Mouse (Mus musculus) intestine, embryonic 16.5 days (tissue): Measurements from ENCODE around the gene Srp72. TPM values are rescaled to one million over a fixed set of nuclear protein-coding genes. Genes with fewer than 3 reads are reported as not detected.

Experiments
- ATAC-seq: fragments of 200-750 bp; cut with Nextera tagmentation; 2 replicates; pipeline ENCODE4 v1.8.0; 2017; ENCODE audit warnings: moderate TSS enrichment, moderate library complexity
- H3K27ac ChIP-seq: fragments of 300-500 bp; sonication (generic); 2 replicates; pipeline ENCODE4 v1.5.1; 2014; ENCODE audit warnings: mild to moderate bottlenecking, low read length
- H3K27me3 ChIP-seq: fragments of 300-500 bp; sonication (generic); replicated peaks from 2 replicates; pipeline ENCODE4 v1.6.1; 2014; ENCODE audit warnings: low read length, control low read depth, mixed read lengths; ENCODE audit not compliant: control insufficient read depth, insufficient read depth
- H3K36me3 ChIP-seq: fragments of 300-500 bp; sonication (generic); 2 replicates; pipeline ENCODE4 v1.6.1; 2014; ENCODE audit warnings: low read length, control low read depth; ENCODE audit not compliant: control insufficient read depth, insufficient read depth
- H3K4me1 ChIP-seq: fragments of 300-500 bp; sonication (generic); 2 replicates; pipeline ENCODE4 v1.6.1; 2014; ENCODE audit warnings: low read length, control low read depth, mixed read lengths; ENCODE audit not compliant: control insufficient read depth, insufficient read depth
- H3K4me2 ChIP-seq: fragments of 300-500 bp; sonication (generic); 2 replicates; pipeline ENCODE4 v1.6.1; 2014; ENCODE audit warnings: low read depth, low read length, control low read depth
- H3K4me3 ChIP-seq: fragments of 300-500 bp; sonication (generic); 2 replicates; pipeline ENCODE4 v1.5.1; 2014; ENCODE audit warnings: mild to moderate bottlenecking, low read length
- H3K9ac ChIP-seq: fragments of 300-500 bp; sonication (generic); 2 replicates; pipeline ENCODE4 v1.6.1; 2014; ENCODE audit warnings: low read depth, low read length
- H3K9me3 ChIP-seq: fragments of 300-500 bp; sonication (generic); 2 replicates; pipeline ENCODE4 v1.6.1; 2016; ENCODE audit warnings: low read length, control low read depth; ENCODE audit not compliant: control insufficient read depth
- WGBS: fragments of 180-500 bp; shearing (Covaris S2); extraction: QIAGEN DNeasy Blood & Tissue Kit; methylation state at CpG from one replicate; pipeline ENCODE4 v1.1.7; 2014; 5-methylcytosine and 5-hydroxymethylcytosine counted together
- polyA plus RNA-seq: library from polyadenylated mRNA; unstranded; fragments of >200 nt; fragmentation: Nextera tagmentation; extraction: Ambion mirVana; gene quantifications from 2 replicates; pipeline ENCODE4 v1.2.1, GENCODE M21; 2015

Srp72 gene
- polyA plus RNA-seq = 80.8 and 90.7 TPM in 2 replicates

DNA sequence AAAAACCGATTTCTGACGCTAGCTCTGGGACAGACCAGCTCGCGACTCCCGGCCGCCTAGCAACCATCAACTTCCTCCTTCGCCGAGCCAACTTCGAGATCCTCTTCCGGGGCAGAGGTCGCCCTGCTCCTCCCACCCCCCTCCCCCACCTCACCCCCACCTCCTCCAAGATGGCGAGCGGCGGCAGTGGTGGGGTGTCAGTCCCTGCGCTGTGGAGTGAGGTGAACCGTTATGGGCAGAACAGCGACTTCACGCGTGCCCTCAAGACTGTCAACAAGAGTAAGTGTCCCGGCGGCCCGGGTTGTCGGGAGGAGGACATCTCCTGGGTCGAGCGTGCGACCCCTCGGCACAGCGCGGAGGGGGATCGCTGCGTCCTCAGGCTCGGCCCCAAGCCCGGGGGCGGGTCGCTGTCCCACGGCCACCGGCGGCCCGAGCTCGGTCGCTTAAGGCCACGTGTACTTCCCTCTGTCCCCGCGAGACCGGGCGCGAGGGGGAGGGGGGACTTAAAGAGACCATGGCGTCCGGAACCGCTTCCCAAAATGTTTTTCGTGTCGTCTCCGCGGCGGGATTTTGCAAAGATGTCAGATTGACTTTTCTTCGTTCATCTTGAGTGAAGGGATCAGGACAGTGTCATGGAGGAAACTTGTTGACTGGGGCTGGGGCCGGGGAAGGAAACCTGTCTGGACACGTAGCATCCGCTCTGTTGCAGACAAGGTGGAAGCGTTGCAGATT lies at the start of gene Srp72:
TSS of gene Srp72 (plus strand) at position 130 of the 732 bp plus-strand sequence.
- H3K4me3 ChIP-seq = peak within 1 kb of the TSS; percentile 78
- WGBS = under 1% methylated on average over 60 of the region's 60 CpGs
- peak; percentile 94 for ATAC-seq
- peak within 1 kb of the TSS; percentile 62 for H3K4me2 ChIP-seq
- no peaks in the 10 kb centered on the region for H3K27me3 ChIP-seq
- peak within 1 kb of the TSS; percentile 84 for H3K27ac ChIP-seq
- H3K4me1 ChIP-seq = peaks cover 11% of the 10 kb centered on the region; the same call in 1 of the 2 replicates
- H3K9me3 ChIP-seq = no peaks in the 10 kb centered on the region
- H3K9ac ChIP-seq = peak within 1 kb of the TSS; percentile 92
- H3K36me3 ChIP-seq = peaks cover 3% of the 10 kb centered on the region; the same call in 1 of the 2 replicates

DNA sequence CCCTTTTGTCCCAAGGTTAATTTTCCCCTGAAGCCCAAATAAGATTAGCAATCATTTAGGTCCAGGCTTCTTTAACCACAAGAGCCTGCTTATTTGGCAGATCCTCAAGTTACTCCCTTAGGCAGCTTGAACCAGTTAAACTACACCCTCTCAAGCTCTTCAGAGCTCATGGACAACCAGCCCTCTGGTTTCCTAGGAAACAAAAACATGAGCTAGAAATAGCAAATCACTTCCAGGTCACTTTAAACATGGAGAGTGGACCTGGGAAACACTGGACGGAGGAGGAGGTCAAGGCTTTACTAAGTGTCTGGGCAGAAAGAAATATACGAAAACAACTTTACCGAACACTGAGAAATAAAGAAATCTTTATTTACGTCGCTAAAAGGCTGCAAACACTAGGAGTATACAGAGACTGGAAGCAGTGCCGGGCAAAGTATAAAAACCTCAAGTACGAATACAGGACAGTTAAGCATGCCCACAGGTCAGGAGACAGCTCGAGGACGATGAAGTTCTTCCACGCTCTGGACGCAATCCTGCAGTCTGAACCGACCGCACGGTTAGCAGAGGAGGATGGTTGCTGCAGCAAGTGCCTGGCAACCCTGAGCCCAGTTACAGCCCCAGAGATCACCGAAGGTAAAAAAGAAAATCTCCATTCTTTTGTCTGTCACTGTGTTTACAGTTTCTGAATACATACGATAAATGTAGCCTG lies 46.2 kb upstream of the Srp72 start:
- no peak for ATAC-seq
- H3K36me3 ChIP-seq = peaks cover 17% of the 10 kb centered on the region
- 73% methylated on average over 16 of the region's 16 CpGs for WGBS
- no peak overlapping the region for H3K4me3 ChIP-seq
- peaks cover 4% of the 10 kb centered on the region; the same call in 1 of the 2 replicates for H3K4me1 ChIP-seq
- no peak overlapping the region for H3K9ac ChIP-seq
- H3K27ac ChIP-seq = peak overlapping the region; percentile 30; the same call in 1 of the 2 replicates
- H3K27me3 ChIP-seq = no peaks in the 10 kb centered on the region
- no peak overlapping the region for H3K4me2 ChIP-seq
- peaks cover 3% of the 10 kb centered on the region; the same call in 1 of the 2 replicates for H3K9me3 ChIP-seq

DNA sequence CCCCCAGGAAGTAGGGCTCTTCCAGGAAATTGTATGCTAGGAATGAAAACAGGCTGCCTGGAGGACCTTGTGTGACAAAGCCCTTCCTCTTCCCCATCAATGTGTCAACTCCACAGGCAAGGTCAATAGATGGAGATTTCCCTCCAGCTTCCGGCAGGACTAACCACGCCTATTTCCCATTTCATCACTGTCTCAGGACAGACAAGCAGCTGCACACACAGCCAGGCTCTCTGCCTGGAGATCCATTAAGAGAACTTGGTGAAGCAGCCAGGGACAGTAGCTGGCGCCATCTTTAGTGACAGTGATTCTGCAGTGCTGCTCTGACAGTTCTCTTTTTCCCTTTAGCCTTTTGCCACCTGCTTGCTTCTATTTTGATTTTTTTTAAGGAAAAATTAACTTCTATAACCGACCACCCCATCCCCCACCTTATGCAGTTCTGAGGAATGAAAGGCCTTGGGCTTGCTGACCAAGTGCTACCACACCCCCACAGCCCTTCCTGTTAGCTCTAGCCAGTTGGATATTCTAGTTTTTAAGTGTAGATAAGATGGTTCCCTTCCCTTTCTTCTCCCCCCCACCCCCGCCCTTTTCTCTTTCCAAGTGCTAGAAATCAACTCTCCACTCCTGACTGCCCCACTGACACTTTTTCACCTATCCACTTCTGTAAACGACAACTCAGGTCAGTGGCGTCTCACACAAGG lies 45.2 kb upstream of the Srp72 start:
- whole genome bisulfite sequencing = 65% methylated on average over 7 of the region's 7 CpGs
- peaks cover 3% of the 10 kb centered on the region; the same call in 1 of the 2 replicates for H3K9me3 ChIP-seq
- H3K27ac ChIP-seq = no peak overlapping the region; the same call in 1 of the 2 replicates
- no peaks in the 10 kb centered on the region for H3K27me3 ChIP-seq
- peaks cover 4% of the 10 kb centered on the region; the same call in 1 of the 2 replicates for H3K4me1 ChIP-seq
- ATAC-seq = peak; percentile 52
- H3K9ac ChIP-seq = no peak overlapping the region
- no peak overlapping the region for H3K4me2 ChIP-seq
- peaks cover 17% of the 10 kb centered on the region for H3K36me3 ChIP-seq
- no peak overlapping the region for H3K4me3 ChIP-seq

DNA sequence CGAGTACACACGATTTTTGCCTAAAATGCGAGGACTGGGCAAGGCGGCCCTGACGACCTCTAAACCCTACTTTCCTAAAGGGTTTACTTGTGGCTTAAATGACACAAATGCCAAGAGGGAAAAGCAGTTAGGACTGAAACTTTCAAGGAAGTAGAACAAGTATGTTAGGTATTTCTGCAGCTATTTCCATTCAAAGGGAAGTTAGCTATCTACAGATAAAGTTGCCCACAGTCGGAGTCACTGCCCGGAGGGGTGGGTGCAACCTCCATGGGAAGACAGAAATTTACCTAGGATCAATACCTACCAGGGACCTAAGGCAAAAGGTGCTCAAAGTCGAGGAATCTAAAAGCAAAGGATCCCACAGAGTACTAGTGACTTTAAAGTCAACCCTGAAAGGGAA lies 34.8 kb upstream of the Srp72 start:
- Histone ChIP-seq H3K4me3 (no peak overlapping the region), H3K27ac (no peak overlapping the region), H3K27me3 (no peaks in the 10 kb centered on the region), H3K9ac (no peak overlapping the region), H3K4me1 (0 out of 2 replicates have a peak, but pooled peaks cover 2% of the 10 kb centered on the region), H3K9me3 (no peaks in the 10 kb centered on the region), H3K4me2 (no peak overlapping the region), H3K36me3 (peaks cover 4% of the 10 kb centered on the region; the same call in 1 of the 2 replicates)
- 89% methylated on average over 8 of the region's 8 CpGs for WGBS
- no peak for ATAC-seq

DNA sequence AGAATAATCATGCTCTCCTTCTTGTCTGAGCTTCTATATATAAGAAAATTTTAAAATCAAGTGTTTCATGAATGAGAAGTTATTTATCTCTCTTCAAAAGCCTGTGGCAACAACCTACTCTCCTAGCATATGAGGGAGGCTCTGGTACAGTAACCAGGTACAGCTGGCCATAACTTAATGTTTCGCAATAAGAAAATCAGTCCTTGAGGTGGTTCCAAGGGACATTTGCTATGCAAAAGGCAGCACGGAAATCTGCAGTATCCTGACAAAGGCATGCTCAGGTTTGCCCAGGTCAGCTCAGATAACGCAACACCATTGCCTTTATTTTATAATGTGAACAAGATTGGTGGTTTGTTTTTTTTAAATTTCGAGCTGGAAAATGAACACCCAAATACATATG lies 32.5 kb upstream of the Srp72 start:
- Histone ChIP-seq H3K36me3 (peaks cover 4% of the 10 kb centered on the region; the same call in 1 of the 2 replicates), H3K27ac (no peak overlapping the region), H3K27me3 (no peaks in the 10 kb centered on the region), H3K9ac (no peak overlapping the region), H3K9me3 (no peaks in the 10 kb centered on the region), H3K4me2 (no peak overlapping the region), H3K4me1 (0 out of 2 replicates have a peak, but pooled peaks cover 4% of the 10 kb centered on the region), H3K4me3 (no peak overlapping the region)
- WGBS = 75% methylated on average over 4 of the region's 4 CpGs
- peak; percentile 68 for ATAC-seq

DNA sequence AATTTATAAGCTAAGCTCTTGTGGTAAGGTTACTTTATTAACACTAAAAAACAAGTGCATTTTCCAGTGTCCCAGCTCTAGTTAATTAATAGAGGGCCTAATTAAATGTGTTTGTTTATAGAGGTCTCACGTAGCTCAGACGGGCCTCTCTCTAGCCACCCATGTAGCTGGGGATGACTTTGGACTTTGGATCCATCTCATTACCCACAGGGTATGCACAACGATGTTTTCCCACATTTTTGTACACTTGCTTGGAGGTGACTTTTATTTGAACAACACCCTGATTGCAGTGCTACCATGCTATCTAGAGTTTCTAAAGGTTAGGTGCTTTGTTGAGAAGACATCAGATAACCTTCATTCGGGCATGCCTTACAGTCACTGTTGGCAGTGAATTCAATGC lies 32.0 kb upstream of the Srp72 start:
- Histone ChIP-seq H3K4me3 (no peak overlapping the region), H3K9ac (no peak overlapping the region), H3K9me3 (no peaks in the 10 kb centered on the region), H3K36me3 (peaks cover 4% of the 10 kb centered on the region; the same call in 1 of the 2 replicates), H3K27ac (no peak overlapping the region), H3K27me3 (no peaks in the 10 kb centered on the region), H3K4me2 (no peak overlapping the region), H3K4me1 (0 out of 2 replicates have a peak, but pooled peaks cover 8% of the 10 kb centered on the region)
- ATAC-seq = peak; percentile 84
- 65% methylated on average over 4 of the region's 4 CpGs for WGBS

DNA sequence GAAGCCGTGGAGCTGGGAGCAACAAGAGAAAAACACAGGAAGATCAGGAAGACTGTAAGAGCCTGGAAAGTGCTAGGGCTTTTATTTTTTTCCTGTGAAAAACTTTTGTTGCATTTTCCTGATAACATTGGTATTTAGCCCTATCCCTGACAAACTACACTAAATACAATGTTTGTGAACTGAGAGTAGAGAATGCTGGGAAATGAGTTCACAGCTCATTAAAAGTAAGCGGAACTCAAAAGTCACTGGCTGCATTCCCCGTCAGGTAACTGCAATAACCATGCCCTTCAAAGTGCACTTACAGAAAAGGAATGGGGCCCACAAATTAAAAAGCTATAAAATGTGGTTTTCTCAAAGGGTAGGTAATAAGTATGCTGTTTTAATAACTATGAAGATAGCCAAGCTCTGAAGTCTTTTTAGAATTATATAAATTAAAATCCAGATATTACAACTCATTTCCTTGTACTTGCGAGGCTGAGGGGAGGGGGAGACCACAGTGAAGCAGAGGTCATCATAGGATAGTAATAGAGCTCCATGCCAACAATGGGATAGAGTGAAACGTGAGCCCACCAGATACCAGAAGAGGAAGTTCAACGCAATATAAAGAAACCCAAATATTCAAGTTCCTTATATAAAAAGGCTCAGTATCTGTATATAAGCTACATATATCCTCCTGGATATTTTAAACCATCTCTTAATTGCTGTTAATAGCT lies 29.4 kb upstream of the Srp72 start:
- Histone ChIP-seq H3K9me3 (no peaks in the 10 kb centered on the region), H3K27me3 (no peaks in the 10 kb centered on the region), H3K9ac (no peak overlapping the region), H3K36me3 (peaks cover 4% of the 10 kb centered on the region; the same call in 1 of the 2 replicates), H3K4me3 (no peak overlapping the region), H3K27ac (no peak overlapping the region), H3K4me2 (no peak overlapping the region), H3K4me1 (peaks cover 20% of the 10 kb centered on the region)
- WGBS = 65% methylated on average over 6 of the region's 6 CpGs
- ATAC-seq = no peak

DNA sequence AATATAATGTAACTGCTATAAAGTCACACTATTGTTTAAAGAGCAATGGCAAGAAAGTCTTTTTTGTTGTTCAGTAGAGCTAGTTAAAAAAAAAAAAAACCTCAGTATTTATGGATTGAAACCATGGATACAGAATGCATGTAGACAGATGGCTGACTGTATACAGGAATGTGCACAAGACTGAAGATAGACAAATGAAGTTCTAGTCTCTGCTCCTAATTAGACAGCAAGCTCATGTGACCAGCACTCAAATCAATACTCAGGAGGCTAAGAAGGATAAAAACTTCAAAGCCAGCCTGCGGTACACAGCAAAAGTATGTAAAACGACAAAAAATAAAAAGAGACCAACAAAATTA lies 28.8 kb upstream of the Srp72 start:
- WGBS = 80% methylated on average over 2 of the region's 2 CpGs
- peaks cover 20% of the 10 kb centered on the region for H3K4me1 ChIP-seq
- H3K9me3 ChIP-seq = no peaks in the 10 kb centered on the region
- no peaks in the 10 kb centered on the region for H3K27me3 ChIP-seq
- ATAC-seq = no peak
- H3K36me3 ChIP-seq = peaks cover 2% of the 10 kb centered on the region; the same call in 1 of the 2 replicates
- H3K9ac ChIP-seq = no peak overlapping the region
- no peak overlapping the region for H3K4me3 ChIP-seq
- H3K4me2 ChIP-seq = no peak overlapping the region
- no peak overlapping the region for H3K27ac ChIP-seq
